Mouse (Mus musculus): ENCODE data around the gene Aqp6.

Gene Aqp6

GRCm38 (mm10) chr15:99644776-99645175 is 43.6 kb downstream of the Aqp6 start:
- DNase-seq (ENCODE audit: low read depth), result no peak

- DNase-seq (ENCODE audit: low read depth), result no peak
These were observed 47.1 kb downstream of the Aqp6 start for GRCm38 (mm10) chr15:99648326-99648725.

- DNase-seq (ENCODE audit: low read depth), result no peak
These were observed 48.0 kb downstream of the Aqp6 start for GRCm38 (mm10) chr15:99649067-99649761.

GRCm38 (mm10) chr15:99650304-99650703 is 49.1 kb downstream of the Aqp6 start:
- DNase-seq (ENCODE audit: low read depth), result no peak

- DNase-seq (ENCODE audit: low read depth), result peak; percentile 99
These were observed 50.1 kb downstream of the Aqp6 start, which contains the start of gene Racgap1 for GRCm38 (mm10) chr15:99651163-99651872. TSS of gene Racgap1 (minus strand) at chr15:99651656.

- DNase-seq (ENCODE audit: low read depth), result peak; percentile 47
These were observed 51.0 kb downstream of the Aqp6 start for GRCm38 (mm10) chr15:99651984-99652872.

GRCm38 (mm10) chr15:99653291-99653690 is 52.1 kb downstream of the Aqp6 start:
- peak; percentile 52 for DNase-seq (ENCODE audit: low read depth)

- DNase-seq (ENCODE audit: low read depth), result no peak
These were observed 52.7 kb downstream of the Aqp6 start for GRCm38 (mm10) chr15:99653876-99654275.

Data from naive thymus-derived CD4-positive, alpha-beta T cell, adult 2 months (primary cell).